Mouse (Mus musculus): ENCODE data around the gene Use1. TPM values are rescaled to one million over a fixed set of nuclear protein-coding genes. Genes with fewer than 3 reads are reported as not detected.

Gene Use1
- polyA plus RNA-seq, 1 experiment, result 218 TPM

DNA sequence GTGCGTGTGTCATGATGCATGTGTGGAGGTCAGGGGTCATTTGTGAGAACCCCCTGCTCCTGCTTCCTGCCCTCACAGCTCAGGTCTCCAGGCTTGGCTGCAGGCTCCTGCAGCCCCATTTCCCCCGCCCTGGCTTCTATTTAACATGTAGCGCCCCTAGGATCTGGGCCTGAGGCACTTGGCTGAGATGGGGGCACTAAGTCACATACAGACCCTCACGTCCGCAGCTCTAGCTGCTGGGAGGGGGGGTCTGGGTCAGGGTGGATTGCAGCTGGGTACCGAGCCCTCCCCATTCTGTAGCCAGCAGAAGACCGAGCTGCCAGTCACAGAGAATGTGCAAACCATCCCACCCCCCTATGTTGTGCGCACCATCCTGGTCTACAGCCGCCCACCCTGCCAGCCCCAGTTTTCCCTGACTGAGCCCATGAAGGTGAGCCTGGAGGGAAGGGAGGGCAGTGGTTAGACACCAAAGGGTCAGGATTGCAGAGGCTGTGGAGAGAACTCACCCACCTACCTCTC lies 35.9 kb downstream of the Use1 start:
- DNase-seq (ENCODE audit: low spot score), result no peak

DNA sequence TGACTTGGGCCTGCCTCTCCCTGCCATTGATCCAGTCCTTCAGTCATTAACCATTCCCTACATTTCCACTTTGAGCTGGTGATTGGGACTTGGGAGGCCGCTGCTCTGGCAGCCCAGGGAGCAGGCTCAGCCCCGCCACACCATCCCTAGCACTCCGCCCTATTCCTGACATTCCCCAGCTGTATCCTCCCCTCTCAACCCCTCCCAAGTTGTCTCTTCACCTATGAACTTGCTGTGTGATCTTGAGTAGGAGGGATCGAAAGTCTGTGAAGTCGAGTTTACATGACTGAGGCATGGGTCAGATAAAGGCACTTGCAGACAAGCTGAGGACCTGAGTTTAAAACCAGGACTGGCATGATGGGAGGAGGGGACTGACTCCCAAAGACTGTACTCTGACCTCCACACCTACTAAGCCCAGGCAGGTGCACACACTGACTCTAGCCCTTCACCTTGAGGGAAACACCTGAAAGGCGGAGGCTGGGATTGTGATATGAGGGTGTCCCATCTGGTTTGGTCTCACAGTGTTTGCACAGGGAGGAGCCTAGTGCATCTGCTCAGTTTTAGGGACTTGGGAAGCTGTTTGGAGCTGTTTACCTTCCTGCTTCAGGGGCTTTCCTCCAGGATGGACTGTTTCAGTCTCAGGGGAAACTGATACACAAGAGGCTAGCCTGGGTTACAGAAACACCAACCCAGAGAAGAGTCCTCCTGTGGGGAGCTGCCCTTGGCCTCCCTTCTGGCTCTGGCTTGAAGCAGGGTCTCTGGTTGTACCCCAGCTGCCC lies 36.6 kb downstream of the Use1 start:
- DNase-seq (ENCODE audit: low spot score), result no peak

DNA sequence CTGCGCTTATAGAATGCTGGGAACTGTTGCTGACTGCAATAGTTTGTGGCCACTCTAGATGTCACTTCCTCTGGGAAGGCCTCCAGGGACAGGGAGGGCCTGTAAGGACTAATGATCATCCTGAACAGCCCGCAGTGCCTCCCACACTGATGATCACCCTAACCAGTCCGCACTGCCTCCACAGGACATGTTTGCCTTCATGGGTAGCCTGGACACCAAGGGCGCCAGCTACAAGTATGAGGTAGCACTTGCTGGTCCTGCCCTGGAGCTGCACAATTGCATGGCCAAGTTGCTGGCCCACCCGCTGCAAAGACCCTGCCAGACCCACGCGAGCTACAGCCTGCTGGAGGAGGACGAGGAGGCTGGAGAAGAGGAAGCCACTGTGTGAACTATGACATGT lies 37.4 kb downstream of the Use1 start:
- no peak for DNase-seq (ENCODE audit: low spot score)

- DNase-seq (ENCODE audit: low spot score), result no peak
Observed at GRCm38 (mm10) chr8:71404951-71405351, 38.3 kb downstream of the Use1 start.

- DNase-seq (ENCODE audit: low spot score), result peak; percentile 93
Observed at GRCm38 (mm10) chr8:71405401-71406098, 38.9 kb downstream of the Use1 start, which contains the start of gene Ankle1. Ankle1 (plus strand) TSS chr8:71406010.

DNA sequence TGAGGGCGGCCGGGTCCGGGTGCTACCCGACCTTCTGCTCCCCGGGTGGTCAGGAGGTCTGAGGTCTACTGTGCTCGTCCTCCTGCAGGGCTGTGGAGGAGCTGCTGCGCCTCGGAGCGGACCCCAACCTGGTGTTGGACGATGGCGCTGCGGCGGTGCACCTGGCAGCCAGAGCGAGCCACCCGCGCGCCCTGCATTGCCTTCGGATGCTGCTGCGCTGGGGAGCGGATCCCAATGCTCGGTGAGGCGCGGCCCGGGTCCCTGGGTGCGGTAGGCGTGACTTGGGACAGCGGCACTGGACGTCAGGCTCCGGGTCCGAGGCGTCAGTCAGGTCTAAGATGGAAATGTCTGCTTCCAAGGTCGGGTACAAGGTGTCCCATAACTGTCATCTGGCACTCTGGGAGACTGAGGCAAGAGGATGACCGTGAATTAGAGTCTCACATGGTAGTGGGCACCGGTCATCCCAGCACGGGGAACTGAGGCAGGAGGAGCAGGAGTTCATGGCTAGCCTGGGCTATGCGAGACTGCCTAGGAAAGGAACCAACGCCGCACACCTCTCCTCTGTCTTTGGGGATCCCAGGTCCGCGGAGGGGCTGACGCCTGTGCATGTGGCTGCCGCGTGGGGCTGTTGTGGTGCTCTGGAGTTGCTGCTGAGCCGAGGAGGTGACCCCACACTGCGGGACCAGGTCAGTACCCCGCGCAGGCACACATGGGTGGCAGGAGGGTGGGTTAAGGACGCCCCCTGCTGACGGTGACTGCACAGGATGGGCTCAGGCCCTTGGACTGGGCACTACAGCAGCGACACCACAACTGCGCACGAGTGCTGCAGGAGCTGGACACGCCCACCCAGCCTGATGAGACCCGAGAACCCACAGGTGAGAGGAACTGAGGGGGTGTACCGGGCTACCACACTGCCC lies 39.7 kb downstream of the Use1 start:
- no peak for DNase-seq (ENCODE audit: low spot score)

GRCm38 (mm10) chr8:71407441-71407840 lies 40.8 kb downstream of the Use1 start:
- no peak for DNase-seq (ENCODE audit: low spot score)

DNA sequence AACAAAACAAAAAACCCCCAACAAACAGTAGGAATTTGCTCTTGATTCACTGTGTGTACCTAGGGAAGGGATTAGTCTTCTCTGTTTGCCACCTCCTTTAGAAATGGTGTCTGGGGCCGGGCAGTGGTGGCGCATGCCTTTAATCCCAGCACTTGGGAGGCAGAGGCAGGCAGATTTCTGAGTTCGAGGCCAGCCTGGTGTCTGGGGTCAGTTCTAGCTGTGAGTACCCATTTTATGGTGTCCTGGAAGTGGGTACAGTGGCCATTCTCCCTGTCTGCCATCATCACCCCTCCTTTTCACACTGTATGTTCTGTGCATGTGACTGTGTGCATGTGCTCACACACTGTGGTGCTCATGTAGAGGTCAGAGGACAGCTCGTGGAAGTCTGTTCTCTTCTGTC lies 41.6 kb downstream of the Use1 start:
- no peak for DNase-seq (ENCODE audit: low spot score)

DNA sequence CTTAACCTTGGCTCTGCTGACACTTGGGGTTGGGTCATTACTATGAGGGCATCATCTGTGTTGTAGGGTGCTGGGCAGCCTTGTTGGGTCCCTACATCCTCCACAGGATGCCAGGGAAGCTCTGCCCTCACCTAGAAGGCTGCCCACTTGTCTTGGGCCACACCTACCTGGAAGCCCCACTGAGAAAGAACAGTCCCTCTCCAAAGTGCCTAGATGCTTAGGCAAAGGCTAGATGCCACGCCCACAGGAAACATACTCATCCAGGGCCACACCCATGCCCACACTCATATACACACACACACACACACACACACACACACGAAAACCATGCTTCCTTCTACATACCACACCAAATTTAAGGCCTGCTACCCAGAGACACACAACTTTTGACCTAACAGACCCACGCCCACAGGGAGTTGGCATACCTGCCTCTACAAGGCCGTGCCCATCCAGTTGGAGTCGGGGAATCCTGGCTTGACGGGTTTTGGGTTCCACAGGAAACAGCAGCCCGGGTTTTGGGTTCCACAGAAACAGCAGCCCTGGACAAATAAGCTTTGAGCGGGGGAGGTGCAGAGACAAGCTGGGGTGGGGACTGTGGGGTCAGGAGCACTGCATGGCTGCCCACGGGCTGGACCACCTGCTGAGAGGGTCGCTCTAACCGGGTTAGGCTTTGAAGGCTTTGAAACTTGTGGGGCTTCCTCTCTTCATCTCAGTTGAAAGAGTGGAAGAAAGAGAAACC lies 45.1 kb downstream of the Use1 start:
- DNase-seq (ENCODE audit: low spot score), result no peak

Other genes with a start within 250 kb of the Use1 start
- gene Myo9b, start 94.1 kb upstream of the Use1 start, polyA plus RNA-seq (2012; rRNA removed), result 12.4 and 23.8 TPM in 2 replicates
- 7.6 and 8.4 TPM in 2 replicates for gene Haus8, start 93.9 kb upstream of the Use1 start, polyA plus RNA-seq (2012; rRNA removed)
- 10.3 and 12.0 TPM in 2 replicates for gene Ocel1, start 4.5 kb downstream of the Use1 start, polyA plus RNA-seq (2012; rRNA removed)
- 65.7 and 75.0 TPM in 2 replicates for gene Nr2f6, start 15.1 kb downstream of the Use1 start, polyA plus RNA-seq (2012; rRNA removed)
- gene Ushbp1, start 29.0 kb downstream of the Use1 start, polyA plus RNA-seq (2012; rRNA removed), result 22.0 and 23.9 TPM in 2 replicates
- 87.3 and 92.4 TPM in 2 replicates for gene Babam1, start 30.0 kb downstream of the Use1 start, polyA plus RNA-seq (2012; rRNA removed)
- gene Ankle1, start 39.2 kb downstream of the Use1 start, polyA plus RNA-seq (2012; rRNA removed), result 1.9 and 2.6 TPM in 2 replicates
- 43.8 and 49.5 TPM in 2 replicates for gene Abhd8, start 96.8 kb downstream of the Use1 start, polyA plus RNA-seq (2012; rRNA removed)
- 38.5 and 45.3 TPM in 2 replicates for gene Mrpl34, start 98.1 kb downstream of the Use1 start, polyA plus RNA-seq (2012; rRNA removed)
- gene Dda1, start 102.4 kb downstream of the Use1 start, polyA plus RNA-seq (2012; rRNA removed), result 56.7 and 67.3 TPM in 2 replicates
- gene Ano8, start 119.1 kb downstream of the Use1 start, polyA plus RNA-seq (2012; rRNA removed), result 22.1 and 23.9 TPM in 2 replicates
- 21.9 and 25.5 TPM in 2 replicates for gene Gtpbp3, start 121.3 kb downstream of the Use1 start, polyA plus RNA-seq (2012; rRNA removed)
- gene Plvap, start 144.9 kb downstream of the Use1 start, polyA plus RNA-seq (2012; rRNA removed), result 59.3 and 67.0 TPM in 2 replicates
- gene Ccdc194, start 158.9 kb downstream of the Use1 start, polyA plus RNA-seq (2012; rRNA removed), result 0.12 TPM in 2 replicates
- 110 and 117 TPM in 2 replicates for gene Bst2, start 170.6 kb downstream of the Use1 start, polyA plus RNA-seq (2012; rRNA removed)
- gene Mvb12a, start 176.1 kb downstream of the Use1 start, polyA plus RNA-seq (2012; rRNA removed), result 96.1 and 115 TPM in 2 replicates
- 2.3 and 3.0 TPM in 2 replicates for gene Tmem221, start 192.0 kb downstream of the Use1 start, polyA plus RNA-seq (2012; rRNA removed)
- gene Nxnl1, start 199.8 kb downstream of the Use1 start, polyA plus RNA-seq (2012; rRNA removed), result 0.01 and 0.04 TPM in 2 replicates
- gene Slc27a1, start 202.0 kb downstream of the Use1 start, polyA plus RNA-seq (2012; rRNA removed), result 57.3 and 63.8 TPM in 2 replicates
- gene Pgls, start 225.3 kb downstream of the Use1 start, polyA plus RNA-seq (2012; rRNA removed), result 41.7 and 60.4 TPM in 2 replicates
- 3.1 and 3.7 TPM in 2 replicates for gene Fam129c, start 230.8 kb downstream of the Use1 start, polyA plus RNA-seq (2012; rRNA removed)
- gene Colgalt1, start 244.2 kb downstream of the Use1 start, polyA plus RNA-seq (2012; rRNA removed), result 124 and 144 TPM in 2 replicates